Mouse (Mus musculus) layer of hippocampus, postnatal 10 days (tissue): Measurements from ENCODE around the gene Lrp11. TPM values are rescaled to one million over a fixed set of nuclear protein-coding genes. Genes with fewer than 3 reads are reported as not detected.

ENCODE experiments used
- DNase-seq, 2 experiments: peaks; one replicate each; pipeline ENCODE4 v3.0.0; 2021; ENCODE audit warnings: low spot score in 2 of 2
- total RNA-seq, 2 experiments: library from RNA; stranded (reverse); gene quantifications; 2 replicates each; pipeline ENCODE4 v1.2.3; 2021

The Lrp11 gene
- total RNA-seq, 2 experiments from 2014 or later: 135 to 141 TPM

- no peak for DNase-seq
These were observed 32.8 kb downstream of the Lrp11 start for GRCm38 (mm10) chr10:7622378-7622777.

DNA sequence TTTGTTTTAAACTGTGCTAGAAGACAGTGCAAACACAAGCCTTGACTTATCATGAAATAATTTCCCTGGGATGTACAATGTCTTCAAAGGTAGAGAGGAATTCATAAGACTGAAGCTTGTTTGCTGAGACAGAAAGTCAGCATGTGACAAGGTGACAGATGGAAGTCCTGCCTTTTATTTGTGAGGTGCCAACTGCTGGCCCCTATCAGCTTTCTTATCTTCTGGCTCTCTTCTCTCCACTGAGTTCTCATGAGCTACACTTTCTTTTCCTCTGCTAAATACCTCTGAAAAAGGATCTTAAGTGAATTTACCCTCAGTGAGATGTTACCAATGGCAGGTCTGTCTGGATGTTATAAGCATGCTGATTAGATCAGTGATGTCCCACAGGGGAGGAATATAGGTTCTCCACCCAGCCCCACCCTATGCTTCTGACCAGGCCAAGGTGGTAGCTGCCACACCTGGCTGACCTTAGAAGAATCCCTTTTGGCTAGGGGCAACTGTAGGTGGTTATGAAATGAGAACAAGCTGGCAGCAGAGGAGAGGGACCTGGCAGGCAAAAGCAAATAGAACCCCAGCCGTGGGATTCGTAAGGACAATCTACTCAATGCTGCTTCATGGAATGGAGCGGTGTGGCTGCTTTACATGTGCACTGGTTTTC lies 34.4 kb downstream of the Lrp11 start:
- DNase-seq: no peak

- DNase-seq: no peak
These were observed 39.5 kb downstream of the Lrp11 start for GRCm38 (mm10) chr10:7629092-7629491.

- no peak for DNase-seq
These were observed 40.7 kb downstream of the Lrp11 start for GRCm38 (mm10) chr10:7630286-7630685.

- DNase-seq: no peak
These were observed 41.5 kb downstream of the Lrp11 start for GRCm38 (mm10) chr10:7630951-7631720.

DNA sequence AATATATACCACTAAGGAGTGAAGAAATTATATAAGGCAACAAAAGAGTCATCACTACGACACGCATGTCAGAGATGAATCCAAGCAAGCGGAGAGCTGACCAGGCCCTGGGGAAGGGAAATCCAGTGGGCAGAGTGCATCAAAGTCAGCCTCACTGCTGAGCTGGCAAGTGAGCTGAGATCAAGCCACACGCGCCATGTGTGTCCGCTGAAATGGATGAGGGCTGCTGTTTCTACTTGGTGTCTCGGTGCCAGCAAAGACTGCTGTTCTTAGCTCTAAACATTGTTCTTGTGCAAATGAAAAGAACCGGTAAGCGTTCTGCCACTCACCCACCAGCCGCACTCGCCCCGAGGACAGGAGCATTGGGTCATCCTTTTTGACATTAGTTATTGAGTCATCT lies 50.8 kb downstream of the Lrp11 start:
- no peak for DNase-seq

GRCm38 (mm10) chr10:7645911-7646310 lies 56.3 kb downstream of the Lrp11 start:
- no peak for DNase-seq

GRCm38 (mm10) chr10:7649059-7649458 lies 59.5 kb downstream of the Lrp11 start:
- no peak for DNase-seq

DNA sequence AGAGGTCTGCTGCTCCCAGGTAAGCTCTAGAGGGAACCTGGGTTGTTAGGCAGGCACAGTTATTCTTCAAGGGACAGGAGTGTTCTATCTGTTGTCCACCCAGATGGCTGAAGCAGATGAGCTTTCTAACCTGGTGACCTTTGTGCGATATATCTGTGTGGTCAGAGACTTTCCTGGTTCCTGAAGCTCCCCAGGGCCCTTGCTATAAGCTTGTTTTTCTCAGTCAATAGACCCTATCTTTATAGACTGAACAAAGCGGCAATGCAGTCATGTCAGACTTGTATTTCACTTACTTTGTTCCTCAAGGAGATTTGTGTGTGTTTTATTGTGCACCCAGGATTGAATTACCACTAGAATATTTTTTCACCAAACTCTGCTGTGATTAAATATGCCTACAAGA lies 61.5 kb downstream of the Lrp11 start:
- DNase-seq: no peak

DNA sequence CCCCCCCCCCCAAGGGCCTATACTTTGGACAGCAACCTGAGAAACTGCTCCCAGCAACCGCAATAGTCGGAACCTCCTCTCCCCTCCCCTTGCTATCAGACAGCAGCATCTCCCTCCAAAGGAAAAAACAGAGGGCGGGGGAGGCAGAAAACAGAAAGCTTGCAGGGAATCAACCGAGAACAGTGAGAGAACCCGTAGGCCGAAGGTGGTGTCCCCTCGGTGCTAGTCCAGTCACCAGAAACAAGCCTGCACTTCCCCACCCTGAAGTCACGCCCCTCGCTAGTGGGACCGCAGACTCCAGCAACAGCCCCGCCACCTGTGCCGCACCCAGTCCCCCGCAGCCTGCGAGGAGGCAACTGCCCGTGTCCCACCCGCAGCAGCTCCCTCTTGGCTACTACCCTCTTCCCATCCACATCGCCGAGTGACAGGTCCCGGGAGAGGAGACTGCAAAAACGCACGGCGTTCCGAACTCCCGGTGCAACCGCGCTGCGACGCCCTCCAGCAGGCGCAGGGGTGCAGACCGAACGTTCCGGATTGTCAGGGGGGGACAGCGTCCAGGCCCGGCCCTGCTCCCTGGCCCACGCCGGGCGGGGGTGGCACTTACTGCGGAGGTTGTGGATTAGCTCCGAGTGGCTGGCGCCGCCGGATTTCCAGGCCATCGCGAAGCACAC lies 73.0 kb downstream of the Lrp11 start:
- no peak for DNase-seq

DNA sequence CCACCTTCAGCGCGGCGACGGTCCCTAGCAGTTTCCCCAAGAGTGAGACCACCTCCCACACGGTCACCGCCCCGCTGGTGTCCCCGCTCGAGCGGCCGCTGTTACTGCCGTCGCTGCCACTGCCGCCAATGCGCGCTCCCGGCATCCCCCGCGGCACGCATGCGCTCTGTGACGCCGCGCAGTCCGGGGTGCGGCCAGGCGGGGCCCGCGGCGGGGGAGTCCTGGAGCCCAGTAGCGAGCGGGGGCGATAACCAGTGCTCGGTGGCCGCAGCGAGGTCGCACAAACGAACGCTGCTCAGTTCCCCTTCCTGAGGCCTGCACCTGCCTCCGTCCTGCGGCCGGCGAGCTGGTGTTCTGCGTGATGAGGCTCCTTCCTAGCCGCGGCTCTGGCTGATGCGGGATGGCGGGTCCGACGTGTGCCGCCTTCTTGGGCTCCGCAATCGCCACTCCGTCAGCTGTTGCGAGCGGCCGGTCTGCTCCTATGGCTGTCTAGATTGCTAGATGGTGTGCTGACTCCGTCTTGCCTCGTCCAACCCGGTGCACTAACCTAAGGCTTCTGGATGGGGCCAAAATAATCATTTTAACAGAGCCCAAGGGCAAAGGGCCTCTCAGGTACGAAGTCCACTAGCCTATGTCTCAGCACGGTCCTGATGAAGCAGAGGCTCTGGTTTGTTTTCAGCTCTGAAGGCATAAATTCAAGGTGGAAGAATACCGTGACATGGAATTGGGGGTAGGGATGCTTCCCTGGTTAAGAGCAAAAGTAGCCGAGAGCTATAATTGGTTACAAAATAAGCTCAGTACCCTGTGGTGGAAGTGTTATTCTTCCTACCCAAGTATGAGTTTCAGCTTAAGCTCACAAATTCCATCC lies 73.8 kb downstream of the Lrp11 start:
- peak; percentile 90 to 95 for DNase-seq

GRCm38 (mm10) chr10:7664027-7664526 lies 74.5 kb downstream of the Lrp11 start:
- no peak for DNase-seq

GRCm38 (mm10) chr10:7664889-7665288 lies 75.3 kb downstream of the Lrp11 start:
- DNase-seq: no peak

DNA sequence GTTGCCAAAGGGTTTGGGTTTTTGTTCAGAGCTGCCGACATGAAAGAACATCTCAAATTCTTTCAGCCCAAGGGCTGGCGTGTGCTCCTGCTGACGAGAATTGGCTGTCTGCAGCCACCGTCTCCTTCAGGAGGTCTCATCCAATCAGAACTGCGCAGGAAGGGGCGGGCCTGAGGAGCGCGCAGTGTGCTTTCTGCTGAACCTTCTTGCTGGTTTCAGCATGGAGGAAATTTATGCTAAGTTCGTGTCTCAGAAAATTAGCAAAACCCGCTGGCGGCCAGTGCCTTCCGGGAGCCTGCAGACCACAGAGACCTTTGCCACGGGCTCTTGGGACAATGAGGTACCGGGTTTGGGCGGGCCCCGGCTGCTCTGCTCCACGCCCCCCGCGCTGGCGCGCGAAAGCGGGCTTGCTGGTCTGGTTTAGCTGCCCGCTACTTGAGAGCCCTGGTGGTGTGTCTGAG lies 77.8 kb downstream of the Lrp11 start, which contains the start of gene Nup43:
Gene Nup43, plus strand, starts transcription at position 162 of the 461 bp plus-strand sequence.
- peak; percentile 87 to 88 for DNase-seq

DNA sequence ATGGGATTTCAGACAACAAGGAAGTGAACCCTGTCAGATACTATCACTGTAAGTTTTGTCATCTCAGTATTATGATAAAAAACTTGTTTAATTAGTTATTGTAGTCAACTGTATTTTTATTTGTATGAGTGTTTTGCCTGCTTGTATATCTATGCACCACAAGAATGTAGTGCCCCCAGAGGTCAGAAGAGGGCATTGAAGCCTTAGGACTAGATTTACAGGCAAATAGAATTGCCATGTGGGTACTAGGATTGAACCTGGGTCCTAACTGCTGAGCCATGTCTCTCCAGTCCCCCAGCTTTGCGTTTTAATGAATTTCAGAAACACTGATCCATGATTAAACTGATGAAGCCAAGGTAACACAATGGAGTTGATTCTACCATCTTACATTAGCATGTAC lies 84.1 kb downstream of the Lrp11 start:
- no peak for DNase-seq

Other genes with a start within 250 kb of the Lrp11 start
- gene Ulbp1, start 116.2 kb upstream of the Lrp11 start, total RNA-seq: 1 to 10 TPM in 1 of 2 experiments, under 1 TPM in 1; 0.78 to 3.2 TPM
- 1 to 10 TPM; 7.2 to 9.2 TPM for gene Nup43, start 77.7 kb downstream of the Lrp11 start, total RNA-seq
- gene Pcmt1, start 91.3 kb downstream of the Lrp11 start, total RNA-seq: 100 to 1,000 TPM; 130 to 133 TPM
- 10 to 100 TPM; 50.7 to 54.9 TPM for gene Lats1, start 91.4 kb downstream of the Lrp11 start, total RNA-seq
- 10 to 100 TPM; 14.9 to 15.1 TPM for gene Katna1, start 136.2 kb downstream of the Lrp11 start, total RNA-seq
- 10 to 100 TPM; 25.6 to 26.0 TPM for gene Ginm1, start 203.0 kb downstream of the Lrp11 start, total RNA-seq
- 10 to 100 TPM; 34.0 to 38.9 TPM for gene Ppil4, start 203.1 kb downstream of the Lrp11 start, total RNA-seq
- gene Zc3h12d, start 242.7 kb downstream of the Lrp11 start, total RNA-seq: under 1 TPM; 0.16 to 0.22 TPM